Mouse (Mus musculus) ES-E14 (cell line): ENCODE results near the gene Gtf2h4.

Experiments
- CHD2 ChIP-seq: IDR thresholded peaks from 2 replicates; pipeline ENCODE4 v1.6.1; 2014; ENCODE audit warnings: mild to moderate bottlenecking, low read depth, low read length, inconsistent platforms
- HCFC1 ChIP-seq: IDR thresholded peaks from 2 replicates; pipeline ENCODE4 v1.6.1; 2012; ENCODE audit warnings: low read length, inconsistent platforms, borderline replicate concordance; ENCODE audit not compliant: insufficient read depth
- MAFK ChIP-seq: IDR thresholded peaks from 2 replicates; pipeline ENCODE4 v1.6.1; 2014; ENCODE audit warnings: mild to moderate bottlenecking, low read depth, low read length, inconsistent platforms; ENCODE audit not compliant: insufficient read depth
- ZC3H11A ChIP-seq: IDR thresholded peaks from 2 replicates; pipeline ENCODE4 v1.6.1; 2012; ENCODE audit warnings: low read depth, mild to moderate bottlenecking, inconsistent platforms, low read length, borderline replicate concordance
- ZNF384 ChIP-seq: IDR thresholded peaks from 2 replicates; pipeline ENCODE4 v1.6.1; 2012; ENCODE audit warnings: low read depth, low read length, inconsistent platforms

GRCm38 (mm10) chr17:35688347-35689175 lies 15.0 kb upstream of the Gtf2h4 start:
- TF ChIP-seq HCFC1 (no peak), MAFK (no peak), ZNF384 (no peak), CHD2 (no peak), ZC3H11A (no peak)
